Mouse (Mus musculus) embryo, embryonic 11 days (tissue): Measurements from ENCODE around the gene Ccno.
"Not testable (repeated sequence)": the region's sequence is repeated elsewhere in the genome, so short reads cannot be mapped to it uniquely, and the experiment has no call there.

Experiments
- DNase-seq: peaks from one replicate; pipeline ENCODE4 v3.0.0-alpha.2; 2015

The Ccno gene

GRCm38 (mm10) chr13:113000576-113001318 is 13.1 kb downstream of the Ccno start:
- DNase-seq = no peak

DNA sequence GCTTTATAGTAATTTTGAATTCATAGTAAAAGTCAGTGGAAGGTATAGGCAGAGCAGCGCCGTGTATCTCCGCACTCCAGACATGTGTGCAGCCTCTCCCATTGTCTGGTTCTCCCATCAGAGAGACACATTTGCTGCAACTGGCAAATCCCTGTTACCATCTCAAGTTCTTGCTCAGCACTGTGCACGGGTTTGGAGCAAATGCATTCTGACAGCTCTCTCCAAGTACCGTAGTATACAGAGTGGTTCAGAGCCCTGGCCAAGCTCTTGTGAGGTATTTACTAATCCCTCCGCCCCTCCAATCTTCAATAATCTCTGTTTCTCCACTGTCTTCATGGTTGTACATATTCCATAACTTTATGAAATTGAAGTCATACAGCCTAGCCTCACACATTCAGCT is 25.1 kb downstream of the Ccno start:
- DNase-seq = no peak

- not testable (repeated sequence) for DNase-seq
These were observed 25.8 kb downstream of the Ccno start for GRCm38 (mm10) chr13:113013174-113013953.

- DNase-seq = no peak
These were observed 33.9 kb downstream of the Ccno start for GRCm38 (mm10) chr13:113021521-113021920.

- no peak for DNase-seq
These were observed 34.9 kb downstream of the Ccno start for GRCm38 (mm10) chr13:113022467-113022866.

DNA sequence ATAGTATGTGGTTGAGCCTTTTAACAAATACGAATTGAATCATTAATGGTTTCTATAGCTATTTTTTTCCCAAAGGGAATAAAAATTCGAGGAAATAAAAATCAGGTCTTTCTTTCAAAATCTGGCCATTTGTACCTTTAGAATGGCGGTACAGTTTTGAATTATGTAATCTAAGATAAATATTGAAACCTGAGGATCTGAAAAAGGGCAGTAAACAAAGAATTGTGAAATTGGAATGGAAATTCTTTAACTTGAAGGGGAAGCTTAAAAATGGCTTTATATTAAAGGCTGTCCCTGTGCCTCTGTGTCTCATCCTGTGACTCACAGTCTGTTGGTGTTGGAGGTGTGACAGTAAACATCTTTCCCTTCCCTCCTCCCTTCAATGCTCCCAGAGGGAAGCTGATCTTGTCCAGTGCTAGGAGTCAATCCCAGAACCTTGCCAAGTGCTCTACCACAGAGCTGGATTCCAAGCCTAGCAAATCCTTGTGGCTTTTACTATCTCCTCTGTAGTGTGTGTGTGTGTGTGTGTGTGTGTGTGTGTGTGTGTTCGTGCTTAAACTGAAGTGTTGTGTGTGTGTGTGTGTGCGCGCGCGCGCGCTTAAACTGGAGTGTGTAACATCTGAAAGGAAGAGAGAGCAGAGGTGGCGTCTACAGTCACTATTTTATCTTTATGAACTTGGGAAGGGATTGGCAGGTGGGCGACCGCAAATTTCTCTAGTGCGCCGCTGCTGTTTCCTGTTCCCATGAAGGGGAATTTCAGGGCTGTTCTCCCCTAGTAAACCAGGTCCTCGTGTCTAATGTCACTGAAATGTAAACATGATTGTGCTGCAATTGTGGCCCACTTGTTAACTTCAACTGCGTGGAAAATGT is 35.9 kb downstream of the Ccno start:
- DNase-seq = no peak

DNA sequence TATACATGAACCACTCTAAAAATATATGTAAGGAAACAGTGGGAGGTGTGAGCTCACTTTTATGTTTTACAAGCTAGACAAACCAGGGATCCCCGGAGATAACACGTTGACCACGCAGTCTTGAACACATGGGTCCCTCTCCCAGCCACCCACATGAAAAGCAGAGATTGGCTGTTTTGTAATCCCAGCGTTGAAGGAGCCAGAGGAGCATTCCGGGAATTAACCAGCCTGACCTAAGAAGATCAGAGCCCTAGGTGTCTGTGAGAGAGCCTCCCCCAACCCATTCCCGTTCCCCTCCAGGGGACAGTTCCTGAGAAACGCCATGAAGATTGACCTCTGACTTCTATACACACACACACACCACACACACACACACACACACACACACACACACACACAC is 43.7 kb downstream of the Ccno start:
- peak; percentile 24 for DNase-seq

- DNase-seq = peak; percentile 85
These were observed 44.4 kb downstream of the Ccno start for GRCm38 (mm10) chr13:113031792-113032571.

GRCm38 (mm10) chr13:113032831-113033230 is 45.2 kb downstream of the Ccno start:
- DNase-seq = no peak

- DNase-seq = peak; percentile 37
These were observed 46.8 kb downstream of the Ccno start for GRCm38 (mm10) chr13:113034271-113034886.

GRCm38 (mm10) chr13:113034950-113035421 is 47.4 kb downstream of the Ccno start, which contains the start of gene Cdc20b:
Gene Cdc20b (plus strand): TSS chr13:113035111.
- DNase-seq = peak; percentile 72

DNA sequence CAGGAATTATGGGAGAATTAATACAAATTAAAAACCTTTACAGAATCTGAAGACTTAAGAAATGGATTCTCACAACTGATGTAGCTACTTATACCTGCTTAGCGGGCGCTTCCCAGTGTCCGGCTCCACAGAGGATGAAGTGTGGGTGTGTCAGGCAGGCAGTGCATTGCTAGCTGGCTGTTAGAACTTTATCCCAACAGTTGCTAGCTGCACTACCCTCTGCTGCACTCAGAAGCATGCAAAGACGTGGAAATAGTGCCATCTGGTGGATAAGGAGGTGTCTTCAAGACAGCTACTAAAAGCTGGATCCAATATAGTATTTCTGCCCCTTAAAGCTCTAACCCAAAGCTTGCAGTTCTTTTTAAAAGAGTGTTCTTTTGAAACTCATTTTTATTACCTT is 48.2 kb downstream of the Ccno start:
- DNase-seq = peak; percentile 95
